Mouse (Mus musculus) monocyte, adult 59 days (primary cell): Measurements from ENCODE around the gene Prep. TPM values are rescaled to one million over a fixed set of nuclear protein-coding genes. Genes with fewer than 3 reads are reported as not detected.

Source experiments
- total RNA-seq, 2 experiments: library from RNA; stranded (reverse); gene quantifications; one replicate each; pipeline ENCODE4 v1.2.4; 2023

Prep gene
- 10 to 100 TPM; 13.8 to 14.8 TPM for total RNA-seq

GRCm38 (mm10) chr10:45066931-45067308, at the start of gene Prep:
Gene Prep (plus strand): TSS chr10:45067203.

GRCm38 (mm10) chr10:45177798-45178197, 110.8 kb downstream of the Prep start, which contains the start of gene Popdc3:
Gene Popdc3 (plus strand): TSS chr10:45178098.

Other genes with a start within 250 kb of the Prep start
- gene Popdc3, start 110.9 kb downstream of the Prep start, total RNA-seq: not detected